ENCODE assay signal across 9 mouse cellular contexts in genomic region chr5:36603031-36603430, GRCm38 (mm10). TPM values are rescaled to one million over a fixed set of nuclear protein-coding genes. Genes with fewer than 3 reads are reported as not detected.
A peak's percentile ranks its signal among the peaks of the same experiment; 100 is the strongest.
DNase-seq lines count a peak whose midpoint lies in the region; ATAC-seq and TF ChIP-seq lines count a peak whose summit lies in the region.
"Had no signal": no experiment of that assay in that cellular context is flagged by ENCODE, and none has a peak within 500 bp of the region (broad histone marks: within the 10 kb centered on the region; RNA-seq: fewer than 3 reads in every experiment).

No protein-coding gene starts in this region.

- peak; percentile 74; the same call in 1 of the 2 replicates for ATAC-seq in hindbrain, embryonic 16.5 days
- peak; percentile 47; the same call in 1 of the 2 replicates for ATAC-seq in lung, postnatal 0 days
- ATAC-seq in stomach, postnatal 0 days (ENCODE audit: low FRiP score, low TSS enrichment) = 0 out of 2 replicates have a peak, but pooled peaks have one; percentile 63

- H3K4me3 ChIP-seq in hindbrain, embryonic 16.5 days (ENCODE audit: low read length) = no peak overlapping the region
- no peak overlapping the region for H3K4me3 ChIP-seq in lung, postnatal 0 days (ENCODE audit: low read depth, low read length)
- no peak overlapping the region for H3K4me3 ChIP-seq in stomach, postnatal 0 days (ENCODE audit: low read depth, low read length)
- H3K4me3 ChIP-seq: heart, embryonic 13.5 days had no signal

- no peak for TF ChIP-seq EP300 in lung, postnatal 0 days (IDR thresholded peaks at IDR 0.05)
- no peak for TF ChIP-seq EP300 in stomach, postnatal 0 days (optimal IDR thresholded peaks at IDR 0.05)

- DNase-seq in gastrocnemius, adult 18-20 months (ENCODE audit: low spot score) = peak; percentile 28
- DNase-seq in gastrocnemius, postnatal 36 days = no peak
- DNase-seq in right cerebral cortex, adult 18-20 months = peak; percentile 47
- no peak for DNase-seq in right cerebral cortex, postnatal 36 days (ENCODE audit: low spot score in 2 of 2)
- peak; percentile 39 for DNase-seq in c-Kit-positive CD71-positive TER-119-positive erythroid progenitor cells, embryonic 14.5 days (ENCODE audit: low spot score)
- no peak for DNase-seq in lung, postnatal 0 days (ENCODE audit: low spot score)
- DNase-seq in stomach, postnatal 0 days (ENCODE audit: low spot score) = peak; percentile 55

- H3K4me2 ChIP-seq in hindbrain, embryonic 16.5 days (ENCODE audit: low read length) = no peak overlapping the region
- H3K4me2 ChIP-seq in lung, postnatal 0 days (replicated peaks; ENCODE audit: low read depth, low read length) = no peak overlapping the region
- no peak overlapping the region for H3K4me2 ChIP-seq in stomach, postnatal 0 days (replicated peaks; ENCODE audit: low read depth)
- H3K4me2 ChIP-seq: heart, embryonic 13.5 days had no signal

- no peak overlapping the region for H3K27ac ChIP-seq in hindbrain, embryonic 16.5 days (ENCODE audit: low read depth, low read length)
- no peak overlapping the region for H3K27ac ChIP-seq in lung, postnatal 0 days (ENCODE audit: low read length)
- no peak overlapping the region for H3K27ac ChIP-seq in stomach, postnatal 0 days (replicated peaks)
- H3K27ac ChIP-seq: heart, embryonic 13.5 days had no signal

- WGBS in hindbrain, embryonic 16.5 days = 86% methylated on average over 5 of the region's 5 CpGs
- WGBS in lung, postnatal 0 days = 78% methylated on average over 5 of the region's 5 CpGs
- WGBS in stomach, postnatal 0 days = 72% methylated on average over 5 of the region's 5 CpGs

- H3K9ac ChIP-seq in hindbrain, embryonic 16.5 days (ENCODE audit: low read depth, low read length) = no peak overlapping the region
- H3K9ac ChIP-seq in lung, postnatal 0 days (replicated peaks; ENCODE audit: low read depth) = no peak overlapping the region
- no peak overlapping the region for H3K9ac ChIP-seq in stomach, postnatal 0 days (ENCODE audit: low read length)
- H3K9ac ChIP-seq: heart, embryonic 13.5 days had no signal

- H3K36me3 ChIP-seq in hindbrain, embryonic 16.5 days (ENCODE audit: control insufficient read depth, insufficient read depth, low read length) = peaks cover 31% of the 10 kb centered on the region
- H3K36me3 ChIP-seq in lung, postnatal 0 days (ENCODE audit: insufficient read depth, low read length) = peaks cover 11% of the 10 kb centered on the region; the same call in 1 of the 2 replicates
- H3K36me3 ChIP-seq in stomach, postnatal 0 days (ENCODE audit: control insufficient read depth, insufficient read depth, low read length) = peaks cover 12% of the 10 kb centered on the region

- intact Hi-C loops in gastrocnemius, postnatal 36 days (cut with DNase I) = loop anchor here (2.0 to 5.0 kb wide), 2 partner anchors 89 to 136 kb away; no protein-coding TSS in a partner anchor

- peak; percentile 76 for TF ChIP-seq CTCF in lung, postnatal 0 days (IDR thresholded peaks at IDR 0.05)
- TF ChIP-seq CTCF in stomach, postnatal 0 days (IDR thresholded peaks at IDR 0.05; ENCODE audit: low read depth) = peak; percentile 85

- H3K4me1 ChIP-seq in hindbrain, embryonic 16.5 days (ENCODE audit: control insufficient read depth, insufficient read depth, low read depth, low read length) = no peaks in the 10 kb centered on the region
- no peaks in the 10 kb centered on the region for H3K4me1 ChIP-seq in lung, postnatal 0 days (ENCODE audit: insufficient read depth, low read depth, low read length)
- no peaks in the 10 kb centered on the region for H3K4me1 ChIP-seq in stomach, postnatal 0 days (replicated peaks; ENCODE audit: control insufficient read depth, insufficient read depth)
- H3K4me1 ChIP-seq: heart, embryonic 13.5 days had no signal

- H3K27me3 ChIP-seq in hindbrain, embryonic 16.5 days (replicated peaks; ENCODE audit: control insufficient read depth, insufficient read depth, low read length) = no peaks in the 10 kb centered on the region
- no peaks in the 10 kb centered on the region for H3K27me3 ChIP-seq in lung, postnatal 0 days (replicated peaks; ENCODE audit: insufficient read depth, low read length)
- H3K27me3 ChIP-seq in stomach, postnatal 0 days (ENCODE audit: control insufficient read depth, insufficient read depth, low read length) = no peaks in the 10 kb centered on the region
- H3K27me3 ChIP-seq: heart, embryonic 13.5 days had no signal

- H3K9me3 ChIP-seq in hindbrain, embryonic 16.5 days (ENCODE audit: control insufficient read depth, low read length) = no peaks in the 10 kb centered on the region
- H3K9me3 ChIP-seq in lung, postnatal 0 days (ENCODE audit: low read length) = no peaks in the 10 kb centered on the region
- H3K9me3 ChIP-seq in stomach, postnatal 0 days (ENCODE audit: control insufficient read depth, low read length) = no peaks in the 10 kb centered on the region
- H3K9me3 ChIP-seq: heart, embryonic 13.5 days had no signal

RNA-seq across cellular contexts. Expression of gene Tbc1d14, which starts 10.0 kb away (rescaled TPM):
- 10 to 100 TPM; 14.5 to 14.6 TPM for total RNA-seq in gastrocnemius, adult 18-20 months (2021)
- 10 to 100 TPM; 10.4 to 13.3 TPM for total RNA-seq in gastrocnemius, postnatal 36 days (2021)
- 63.8 and 74.4 TPM in 2 replicates for polyA plus RNA-seq in hindbrain, embryonic 16.5 days (2015; fragmentation: Nextera tagmentation; extraction: Ambion mirVana)
- 13.8 and 15.0 TPM in 2 replicates for polyA plus RNA-seq in lung, postnatal 0 days (2015; fragmentation: Nextera tagmentation; extraction: Ambion mirVana)
- 22.1 and 22.8 TPM in 2 replicates for polyA plus RNA-seq in stomach, postnatal 0 days (2015; fragmentation: Nextera tagmentation; extraction: Ambion mirVana)

Comparison
In these comparisons a context has a peak if more than half of its experiments do, and no peak if none do; other contexts are left out.
1. DNase-seq: peak in gastrocnemius, adult 18-20 months (single experiment), right cerebral cortex, adult 18-20 months (single experiment), c-Kit-positive CD71-positive TER-119-positive erythroid progenitor cells, embryonic 14.5 days (single experiment) and stomach, postnatal 0 days (single experiment); none in gastrocnemius, postnatal 36 days (0 of 2), right cerebral cortex, postnatal 36 days (0 of 2) and lung, postnatal 0 days (single experiment).
2. Peak in every context shown above with its lines, with median percentiles within 50 percentile points of each other: ATAC-seq.